Mouse (Mus musculus): Measurements from ENCODE around the gene Cnot6l.

GRCm38 (mm10) chr5:96034101-96034500, 129.9 kb downstream of the Cnot6l start:
- TF ChIP-seq POLR2A (IDR thresholded peaks at IDR 0.05; ENCODE audit: low read depth, low read length) (no peak), CTCF (conservative IDR thresholded peaks at IDR 0.05; ENCODE audit: insufficient read depth, insufficient read length, low read depth, low read length) (no peak)
